Mouse (Mus musculus) myocyte (in vitro differentiated cells): ENCODE results near the gene Sgpp2. TPM values are rescaled to one million over a fixed set of nuclear protein-coding genes. Genes with fewer than 3 reads are reported as not detected.

Source experiments
- H3K27me3 ChIP-seq: one replicate; pipeline ENCODE4 v1.6.1; 2011; ENCODE audit not compliant: control insufficient read depth, insufficient read depth, insufficient read length
- H3K36me3 ChIP-seq: one replicate; pipeline ENCODE4 v1.6.1; 2011; ENCODE audit not compliant: control insufficient read depth, insufficient read depth
- H3K4me2 ChIP-seq: one replicate; pipeline ENCODE4 v1.6.1; 2011; ENCODE audit warnings: low read depth, control low read depth
- H3K4me3 ChIP-seq: one replicate; pipeline ENCODE4 v1.5.1; 2011; ENCODE audit warnings: mild to moderate bottlenecking, control low read depth, moderate library complexity
- H3K79me2 ChIP-seq: one replicate; pipeline ENCODE4 v1.6.1; 2011; ENCODE audit not compliant: control insufficient read depth, insufficient read depth
- H3ac ChIP-seq: one replicate; pipeline ENCODE4 v1.6.1; 2011; ENCODE audit not compliant: control insufficient read depth, insufficient read length
- CEBPB ChIP-seq: IDR thresholded peaks from 2 replicates; pipeline ENCODE4 v1.6.1; 2011; ENCODE audit warnings: mild to moderate bottlenecking, moderate library complexity; ENCODE audit not compliant: poor library complexity, insufficient read depth, severe bottlenecking
- E2F4 ChIP-seq: IDR thresholded peaks from one replicate; pipeline ENCODE4 v1.6.1; 2011; ENCODE audit warnings: mild to moderate bottlenecking, control low read depth, moderate library complexity; ENCODE audit not compliant: insufficient read depth
- MAX ChIP-seq: IDR thresholded peaks from one replicate; pipeline ENCODE4 v1.6.1; 2011; ENCODE audit warnings: low read depth, mild to moderate bottlenecking, control low read depth
- MYOD1 ChIP-seq, 3 experiments: IDR thresholded peaks; one replicate each; pipeline ENCODE4 v1.6.1; 2011; ENCODE audit warnings: control low read depth in 2 of 3, low read depth in 2 of 3, mild to moderate bottlenecking in 2 of 3, moderate library complexity in 1 of 3; ENCODE audit not compliant: insufficient read length in 2 of 3, control insufficient read depth in 1 of 3
- MYOG ChIP-seq, 3 experiments: IDR thresholded peaks; one replicate each; pipeline ENCODE4 v1.6.1; 2011; ENCODE audit warnings: control low read depth in 2 of 3, low read depth in 2 of 3, mild to moderate bottlenecking in 2 of 3; ENCODE audit not compliant: insufficient read length in 2 of 3, control insufficient read depth in 1 of 3, insufficient read depth in 1 of 3
- POLR2A ChIP-seq: IDR thresholded peaks from one replicate; pipeline ENCODE4 v1.6.1; 2011; ENCODE audit warnings: low read depth, mild to moderate bottlenecking, control low read depth, moderate library complexity; ENCODE audit not compliant: insufficient read length
- POLR2AphosphoS2 ChIP-seq: IDR thresholded peaks from one replicate; pipeline ENCODE4 v1.6.1; 2011; ENCODE audit warnings: low read depth, control low read depth; ENCODE audit not compliant: insufficient read length
- REST ChIP-seq: IDR thresholded peaks from one replicate; pipeline ENCODE4 v1.6.1; 2011; ENCODE audit warnings: mild to moderate bottlenecking, control low read depth, moderate library complexity; ENCODE audit not compliant: insufficient read depth, insufficient read length
- SRF ChIP-seq: IDR thresholded peaks from one replicate; pipeline ENCODE4 v1.6.1; 2011; ENCODE audit warnings: low read depth; ENCODE audit not compliant: control insufficient read depth, insufficient read length
- TCF12 ChIP-seq: IDR thresholded peaks from one replicate; pipeline ENCODE4 v1.6.1; 2011; ENCODE audit warnings: mild to moderate bottlenecking, control low read depth; ENCODE audit not compliant: poor library complexity, insufficient read depth, severe bottlenecking
- TCF3 ChIP-seq: IDR thresholded peaks from one replicate; pipeline ENCODE4 v1.6.1; 2011; ENCODE audit warnings: low read depth, control low read depth; ENCODE audit not compliant: insufficient read length
- USF1 ChIP-seq: IDR thresholded peaks from one replicate; pipeline ENCODE4 v1.6.1; 2011; ENCODE audit warnings: low read depth, mild to moderate bottlenecking, control low read depth, moderate library complexity
- polyA plus RNA-seq: library from polyadenylated mRNA; unstranded; fragments of >200 nt; fragmentation: generic; extraction: Trizol; gene quantifications from one replicate; pipeline ENCODE4 v1.2.1, GENCODE M21; 2012; ENCODE audit warnings: missing spikeins

Gene Sgpp2
- polyA plus RNA-seq, 1 experiment, result 0.10 TPM

GRCm38 (mm10) chr1:78421749-78422148 lies 111.6 kb downstream of the Sgpp2 start:
- Histone ChIP-seq H3K4me2 (no peak overlapping the region), H3K27me3 (no peaks in the 10 kb centered on the region), H3K36me3 (peaks cover 34% of the 10 kb centered on the region), H3K4me3 (no peak overlapping the region), H3ac (no peak overlapping the region), H3K79me2 (no peaks in the 10 kb centered on the region)
- no peak for TF ChIP-seq TCF3
- no peak for TF ChIP-seq POLR2A
- no peak for TF ChIP-seq MYOG (IDR thresholded peaks at IDR 0.05; ENCODE audit: control insufficient read depth in 1 of 3, insufficient read depth in 1 of 3, insufficient read length in 2 of 3, low read depth in 2 of 3)
- no peak for TF ChIP-seq SRF
- no peak for TF ChIP-seq REST
- no peak for TF ChIP-seq CEBPB
- TF ChIP-seq USF1, result no peak
- no peak for TF ChIP-seq E2F4
- TF ChIP-seq TCF12, result no peak
- no peak for TF ChIP-seq MAX
- TF ChIP-seq MYOD1 (IDR thresholded peaks at IDR 0.05; ENCODE audit: control insufficient read depth in 1 of 3, insufficient read length in 2 of 3, low read depth in 2 of 3), result no peak
- TF ChIP-seq POLR2AphosphoS2, result no peak

GRCm38 (mm10) chr1:78422576-78422975 lies 112.4 kb downstream of the Sgpp2 start:
- H3ac ChIP-seq, result no peak overlapping the region
- TF ChIP-seq E2F4, result no peak
- no peak for TF ChIP-seq USF1
- no peak for TF ChIP-seq REST
- TF ChIP-seq POLR2AphosphoS2, result no peak
- TF ChIP-seq MYOD1 (IDR thresholded peaks at IDR 0.05; ENCODE audit: control insufficient read depth in 1 of 3, insufficient read length in 2 of 3, low read depth in 2 of 3), result no peak
- no peak for TF ChIP-seq TCF12
- no peak for TF ChIP-seq MAX
- no peak for TF ChIP-seq MYOG (IDR thresholded peaks at IDR 0.05; ENCODE audit: control insufficient read depth in 1 of 3, insufficient read depth in 1 of 3, insufficient read length in 2 of 3, low read depth in 2 of 3)
- no peak for TF ChIP-seq TCF3
- no peak for TF ChIP-seq SRF
- no peak for TF ChIP-seq POLR2A
- TF ChIP-seq CEBPB, result no peak
- peaks cover 29% of the 10 kb centered on the region for H3K36me3 ChIP-seq
- no peak overlapping the region for H3K4me2 ChIP-seq
- H3K79me2 ChIP-seq, result no peaks in the 10 kb centered on the region
- H3K4me3 ChIP-seq, result no peak overlapping the region
- no peaks in the 10 kb centered on the region for H3K27me3 ChIP-seq

GRCm38 (mm10) chr1:78424848-78425247 lies 114.7 kb downstream of the Sgpp2 start:
- Histone ChIP-seq H3K27me3 (no peaks in the 10 kb centered on the region), H3K4me3 (no peak overlapping the region), H3K4me2 (no peak overlapping the region), H3K79me2 (no peaks in the 10 kb centered on the region), H3ac (no peak overlapping the region), H3K36me3 (peaks cover 26% of the 10 kb centered on the region)
- TF ChIP-seq POLR2A, result no peak
- no peak for TF ChIP-seq POLR2AphosphoS2
- no peak for TF ChIP-seq USF1
- no peak for TF ChIP-seq TCF12
- TF ChIP-seq SRF, result no peak
- TF ChIP-seq REST, result no peak
- TF ChIP-seq CEBPB, result no peak
- no peak for TF ChIP-seq MAX
- TF ChIP-seq E2F4, result no peak
- TF ChIP-seq MYOD1 (IDR thresholded peaks at IDR 0.05; ENCODE audit: control insufficient read depth in 1 of 3, insufficient read length in 2 of 3, low read depth in 2 of 3), result no peak
- TF ChIP-seq MYOG (IDR thresholded peaks at IDR 0.05; ENCODE audit: control insufficient read depth in 1 of 3, insufficient read depth in 1 of 3, insufficient read length in 2 of 3, low read depth in 2 of 3), result no peak
- TF ChIP-seq TCF3, result no peak

GRCm38 (mm10) chr1:78425309-78425708 lies 115.2 kb downstream of the Sgpp2 start:
- Histone ChIP-seq H3K79me2 (no peaks in the 10 kb centered on the region), H3K4me3 (no peak overlapping the region), H3K36me3 (peaks cover 26% of the 10 kb centered on the region), H3ac (no peak overlapping the region), H3K27me3 (no peaks in the 10 kb centered on the region), H3K4me2 (no peak overlapping the region)
- TF ChIP-seq E2F4 (no peak), REST (no peak), USF1 (no peak), TCF3 (no peak), POLR2AphosphoS2 (no peak), CEBPB (no peak), MYOG (IDR thresholded peaks at IDR 0.05; ENCODE audit: control insufficient read depth in 1 of 3, insufficient read depth in 1 of 3, insufficient read length in 2 of 3, low read depth in 2 of 3) (no peak), SRF (no peak), MYOD1 (IDR thresholded peaks at IDR 0.05; ENCODE audit: control insufficient read depth in 1 of 3, insufficient read length in 2 of 3, low read depth in 2 of 3) (no peak), MAX (no peak), POLR2A (no peak), TCF12 (no peak)
